Mouse (Mus musculus) bone marrow macrophage, adult 2 months (primary cell): ENCODE results near the gene Pdxk.

Source experiments
- CTCF ChIP-seq: IDR thresholded peaks from 2 replicates; pipeline ENCODE4 v1.5.1; 2012; ENCODE audit warnings: low read depth, mild to moderate bottlenecking, low read length, moderate library complexity
- POLR2A ChIP-seq: IDR thresholded peaks from 2 replicates; pipeline ENCODE4 v1.6.1; 2012; ENCODE audit warnings: mild to moderate bottlenecking, low read depth, low read length, borderline replicate concordance

GRCm38 (mm10) chr10:78409035-78409788 lies 55.6 kb downstream of the Pdxk start:
- TF ChIP-seq CTCF (no peak), POLR2A (no peak)
